Mouse (Mus musculus): ENCODE data around the gene Atg10. TPM values are rescaled to one million over a fixed set of nuclear protein-coding genes. Genes with fewer than 3 reads are reported as not detected.

Gene Atg10
- total RNA-seq, 2 experiments from 2014 or later, result 11.1 to 12.0 TPM

DNA sequence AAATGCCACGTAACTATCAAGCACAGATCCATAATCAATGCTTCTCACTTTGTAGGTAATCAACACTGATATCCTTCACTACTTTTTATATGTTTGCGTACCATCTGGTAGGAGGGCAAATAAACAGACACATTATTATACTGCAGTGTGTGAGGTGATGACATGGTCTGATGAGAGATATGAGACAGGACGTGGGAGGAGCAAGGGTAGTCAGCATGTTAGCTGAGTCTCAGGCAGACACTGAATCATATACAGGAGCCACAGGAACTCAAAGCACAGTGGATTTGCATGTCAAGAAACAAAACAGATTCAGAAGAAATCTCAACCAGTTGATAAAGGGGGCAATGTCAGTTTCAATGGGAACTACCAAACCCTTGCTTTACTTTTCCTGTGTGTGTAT is 185.7 kb downstream of the Atg10 start:
- DNase-seq (ENCODE audit: low spot score in 2 of 2), result no peak

DNA sequence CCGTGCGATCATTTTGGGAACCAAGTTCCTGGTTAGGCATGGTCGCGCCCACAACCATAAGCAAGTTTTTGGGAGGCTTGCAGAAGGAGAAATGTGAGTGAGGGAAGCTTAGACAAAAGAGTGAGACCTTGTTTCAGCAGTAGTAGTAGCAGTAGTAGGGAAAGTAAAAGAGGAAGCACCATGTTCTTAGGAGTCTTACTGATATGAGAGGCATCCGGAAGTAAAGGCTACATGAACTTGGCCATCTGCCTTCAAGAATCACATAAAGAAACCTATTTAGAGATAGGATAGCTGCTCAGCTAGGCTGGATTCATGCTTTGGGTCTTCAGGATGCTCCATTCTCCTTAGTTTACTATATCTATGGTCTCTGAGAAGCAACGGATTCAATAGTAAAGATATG is 186.4 kb downstream of the Atg10 start:
- DNase-seq (ENCODE audit: low spot score in 2 of 2), result no peak

DNA sequence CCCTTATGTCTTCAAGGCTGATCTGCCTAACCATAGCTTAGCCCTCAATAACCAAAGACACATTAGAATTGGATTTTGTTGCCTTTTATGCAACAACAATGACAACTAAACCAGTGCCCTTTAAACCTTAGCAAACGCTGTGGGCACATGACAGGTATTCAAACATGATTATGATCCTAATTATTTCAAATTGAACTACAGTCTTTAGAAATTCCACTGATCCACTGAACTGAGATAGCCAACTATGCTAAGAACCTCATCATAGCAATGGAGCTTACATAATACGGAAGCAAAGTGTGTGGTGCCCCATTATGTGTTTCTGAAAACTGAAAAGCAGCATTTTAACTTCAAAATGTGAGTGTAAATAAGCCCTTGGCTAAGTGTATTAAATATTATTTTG is 191.9 kb downstream of the Atg10 start:
- no peak for DNase-seq (ENCODE audit: low spot score in 2 of 2)

DNA sequence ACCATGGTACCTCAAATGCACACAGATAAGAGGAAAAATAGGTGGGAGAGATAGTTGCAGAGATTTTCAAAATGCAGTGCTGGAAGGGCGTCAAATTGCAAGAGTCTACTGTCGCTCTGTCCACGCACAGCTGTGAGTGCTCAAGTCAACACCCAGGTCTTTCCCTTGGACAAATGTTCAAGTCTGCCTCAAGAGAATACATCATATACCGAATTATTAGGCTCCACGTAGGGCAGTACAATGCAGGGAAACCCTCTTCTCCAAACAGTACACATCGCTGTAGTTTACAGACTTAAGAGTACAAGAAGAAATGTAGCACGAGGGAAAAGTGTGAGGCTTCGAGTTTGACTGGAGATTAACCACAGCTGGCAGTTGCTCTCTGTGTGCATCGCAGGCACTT is 200.3 kb downstream of the Atg10 start:
- no peak for DNase-seq (ENCODE audit: low spot score in 2 of 2)

DNA sequence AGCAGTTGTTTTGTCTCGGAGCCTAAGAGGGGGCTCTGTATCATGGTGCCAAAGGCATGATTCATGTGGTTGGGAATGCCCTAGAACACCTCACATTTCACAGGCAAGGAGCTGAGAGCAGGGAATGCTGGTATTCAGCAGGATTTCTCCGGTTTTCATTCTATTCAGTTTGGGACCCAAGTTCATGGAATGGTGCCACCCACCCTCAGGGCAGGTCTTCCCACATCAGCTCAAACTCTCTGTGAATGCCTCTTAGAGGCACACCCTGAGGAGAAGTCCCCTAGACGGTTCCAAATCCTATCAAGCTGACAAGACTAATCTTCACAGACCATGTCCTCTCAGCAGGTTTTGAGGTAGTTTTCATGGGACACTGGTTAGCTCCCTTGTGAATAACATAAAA is 211.9 kb downstream of the Atg10 start:
- no peak for DNase-seq (ENCODE audit: low spot score in 2 of 2)

DNA sequence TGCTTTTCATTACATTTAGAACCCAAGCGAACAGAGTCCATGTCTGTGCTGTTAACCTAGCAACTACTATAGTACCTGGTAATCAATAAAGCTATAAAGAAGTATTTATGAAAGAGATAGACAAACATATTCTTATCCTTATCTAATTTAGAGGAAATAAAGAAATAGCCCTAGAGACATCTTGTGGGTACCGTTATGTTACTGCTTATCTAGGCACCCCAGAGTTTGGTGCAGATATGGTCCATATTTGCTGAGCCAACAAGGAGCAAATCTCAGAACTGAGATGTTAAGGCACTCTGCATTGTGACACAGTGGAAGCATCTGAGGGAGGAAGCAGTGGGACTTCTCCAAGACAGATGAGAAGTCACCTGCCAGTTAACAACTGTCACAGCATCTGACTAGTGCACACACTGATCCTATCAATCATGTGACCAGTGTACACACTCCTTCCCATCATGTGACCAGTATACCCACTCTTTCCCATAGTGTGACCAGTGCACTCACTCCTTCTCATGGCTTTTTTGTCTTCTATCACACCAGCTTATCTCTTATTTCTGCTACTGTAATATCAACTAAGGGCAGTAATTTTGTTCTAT is 228.6 kb downstream of the Atg10 start:
- no peak for DNase-seq (ENCODE audit: low spot score in 2 of 2)

DNA sequence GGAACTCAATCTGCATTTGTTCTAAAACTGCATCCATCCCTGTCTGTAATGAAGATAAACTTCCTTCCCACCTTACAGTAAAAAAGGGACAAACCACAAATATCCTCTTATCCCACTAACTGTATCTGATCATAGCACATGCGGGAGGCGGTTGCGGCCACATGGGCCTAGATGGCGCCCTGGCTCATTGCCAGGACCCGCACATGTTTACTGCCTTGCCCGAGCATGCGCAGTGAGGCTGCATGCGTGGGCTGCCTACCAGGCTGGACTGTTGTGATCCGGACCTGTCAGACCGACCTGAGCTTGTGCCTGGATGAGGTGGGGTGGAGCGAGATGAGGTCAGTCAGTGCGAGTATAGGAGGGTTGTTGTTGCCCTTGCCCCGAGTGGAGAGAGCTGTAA is 230.2 kb downstream of the Atg10 start:
- peak in 1 of 2 experiments; percentile 18 for DNase-seq (ENCODE audit: low spot score in 2 of 2)

DNA sequence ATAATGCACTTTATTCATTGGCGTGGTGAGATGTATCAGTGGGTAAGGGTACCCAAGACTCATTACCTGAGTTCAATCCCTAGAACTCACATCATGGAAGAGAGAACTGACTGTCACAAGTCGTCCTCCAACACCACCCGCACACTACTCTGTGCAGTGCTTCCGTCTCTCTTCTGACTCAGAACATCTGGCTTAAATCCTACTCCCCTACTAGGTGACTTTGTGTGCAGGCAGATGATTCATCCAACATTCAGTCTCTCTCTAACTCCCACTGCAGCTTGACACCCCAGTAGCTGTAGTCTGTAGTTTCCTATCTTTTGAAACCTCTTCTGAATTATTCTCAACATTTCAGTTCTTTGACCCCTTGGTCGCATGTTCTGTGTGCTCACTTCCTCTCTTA is 230.8 kb downstream of the Atg10 start:
- DNase-seq (ENCODE audit: low spot score in 2 of 2), result no peak

DNA sequence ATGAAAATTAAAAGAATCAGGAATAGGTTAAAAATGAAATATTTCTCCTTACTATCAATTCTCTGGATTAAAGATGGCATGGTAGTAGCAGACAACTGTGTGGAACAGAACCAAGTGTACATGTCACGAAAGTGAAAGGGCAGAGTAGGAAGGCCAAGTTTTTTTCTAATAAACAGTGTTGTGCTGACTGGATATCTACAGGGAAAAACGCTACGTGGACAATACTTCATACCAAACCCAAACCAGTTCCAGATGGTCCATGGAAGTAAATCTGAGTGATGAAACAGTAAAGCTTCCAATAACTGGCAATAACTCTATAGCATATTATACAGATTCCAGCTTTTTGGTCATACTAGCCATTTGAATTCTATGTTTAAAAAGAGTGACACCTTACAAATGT is 235.5 kb downstream of the Atg10 start:
- DNase-seq (ENCODE audit: low spot score in 2 of 2), result no peak

DNA sequence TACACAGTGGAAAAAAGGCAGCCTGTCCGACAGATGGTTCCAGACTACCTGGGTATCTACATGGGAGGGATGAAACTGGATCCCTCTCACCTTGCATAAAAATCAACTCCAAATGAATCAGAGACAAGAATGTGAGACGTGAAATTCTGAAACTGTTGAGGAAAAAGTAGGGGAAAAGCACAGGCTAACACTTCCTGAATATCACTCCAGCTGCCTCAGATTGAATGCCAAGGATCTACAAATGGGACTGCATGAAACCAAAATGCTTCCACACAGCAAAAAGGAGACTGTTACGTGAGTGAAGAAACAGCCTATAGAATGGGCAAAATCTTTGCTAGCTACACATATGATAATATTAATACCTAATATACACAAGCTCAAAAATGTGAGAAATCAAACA is 238.4 kb downstream of the Atg10 start:
- DNase-seq (ENCODE audit: low spot score in 2 of 2), result no peak

DNA sequence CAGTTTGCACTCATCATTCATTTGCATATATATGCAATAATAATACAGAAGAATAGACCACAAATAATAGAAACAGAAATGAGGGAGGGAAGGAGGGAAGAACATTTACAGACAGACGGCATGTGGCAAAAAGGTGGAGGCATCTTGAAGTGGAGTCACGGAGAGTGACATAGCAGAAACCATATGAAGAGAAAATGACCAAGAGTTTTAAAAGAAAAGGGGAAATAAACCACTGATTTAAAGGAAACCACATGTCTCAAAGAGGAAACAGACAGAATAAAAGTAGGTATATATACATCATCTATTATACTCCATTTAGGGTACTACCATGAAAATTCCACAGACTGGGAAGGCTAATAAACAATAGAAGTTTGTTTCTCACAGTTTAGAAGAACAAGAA is 239.7 kb downstream of the Atg10 start:
- DNase-seq (ENCODE audit: low spot score in 2 of 2), result no peak

DNA sequence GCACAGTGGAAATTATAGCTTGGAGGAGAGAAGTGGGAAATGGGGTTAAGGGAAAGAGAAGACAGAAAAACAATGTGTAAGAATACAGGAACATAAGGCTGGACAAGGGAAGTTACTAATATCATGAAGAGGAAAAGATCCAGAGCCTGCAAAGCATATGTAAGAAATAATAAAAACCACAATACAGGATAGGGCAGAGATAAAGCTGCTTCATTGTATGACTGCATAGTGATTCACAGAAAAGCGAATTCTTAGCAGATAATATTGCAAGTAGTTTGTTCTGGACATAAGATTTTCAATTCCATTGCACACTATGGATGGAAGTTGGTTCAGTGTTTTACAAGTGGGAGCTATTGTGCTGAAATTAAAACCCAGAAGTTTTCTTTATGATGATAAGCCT is 242.0 kb downstream of the Atg10 start:
- no peak for DNase-seq (ENCODE audit: low spot score in 2 of 2)

DNA sequence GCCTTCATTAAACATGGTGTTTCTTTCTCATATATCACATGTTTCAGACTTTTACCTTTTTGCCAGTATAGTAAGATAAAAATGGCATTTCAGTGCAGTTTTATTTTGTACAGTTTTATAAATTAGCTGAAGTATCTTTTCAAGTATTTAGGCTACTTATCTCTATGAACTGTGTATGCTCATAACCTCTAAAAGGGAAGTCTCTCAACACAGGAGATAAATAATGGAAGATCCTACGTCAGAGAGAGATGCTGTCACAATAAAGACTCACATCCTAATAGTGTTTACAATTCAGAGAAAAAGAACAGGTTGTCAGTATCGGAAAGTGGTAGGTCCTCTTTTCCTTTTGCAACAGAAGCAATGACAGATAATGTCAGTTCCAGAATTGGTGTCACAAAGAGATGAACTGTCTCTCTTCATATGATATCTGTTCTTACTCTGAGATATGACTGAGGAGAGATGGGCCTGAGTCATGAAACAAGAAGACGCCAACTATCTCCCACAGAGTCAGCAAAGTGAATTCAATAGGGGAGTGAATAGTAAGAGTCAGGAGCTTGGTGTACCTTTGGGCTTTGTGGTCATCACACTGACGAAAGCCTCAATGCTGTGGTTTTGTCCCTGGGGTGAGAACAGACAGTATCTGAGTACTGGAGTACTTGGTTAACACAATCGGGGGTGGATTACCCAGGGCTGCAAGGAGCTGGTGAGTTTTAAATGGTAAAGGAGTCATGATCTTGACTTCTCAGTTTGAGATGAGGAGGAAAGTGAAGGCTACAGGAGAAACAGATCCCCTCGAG is 242.7 kb downstream of the Atg10 start:
- DNase-seq (ENCODE audit: low spot score in 2 of 2), result no peak

DNA sequence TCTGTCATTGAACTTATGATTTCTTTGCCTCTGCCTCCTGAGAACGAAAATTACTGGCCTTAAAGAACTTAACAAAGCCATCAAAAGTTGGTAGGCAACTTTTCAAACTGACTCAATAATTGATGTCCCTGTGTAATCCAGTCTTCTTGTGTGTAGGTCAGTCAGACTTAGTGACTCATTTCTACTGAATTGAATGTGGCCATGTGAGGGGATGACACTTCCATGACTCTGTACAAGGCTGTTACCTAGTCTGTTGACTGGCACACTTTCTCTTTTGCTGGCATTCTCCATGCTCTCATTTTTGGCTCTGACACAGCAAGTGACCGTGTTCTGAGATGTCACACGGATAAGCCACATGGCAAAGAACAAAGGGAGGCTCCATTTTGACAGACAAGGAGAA is 246.7 kb downstream of the Atg10 start:
- DNase-seq (ENCODE audit: low spot score in 2 of 2), result no peak

DNA sequence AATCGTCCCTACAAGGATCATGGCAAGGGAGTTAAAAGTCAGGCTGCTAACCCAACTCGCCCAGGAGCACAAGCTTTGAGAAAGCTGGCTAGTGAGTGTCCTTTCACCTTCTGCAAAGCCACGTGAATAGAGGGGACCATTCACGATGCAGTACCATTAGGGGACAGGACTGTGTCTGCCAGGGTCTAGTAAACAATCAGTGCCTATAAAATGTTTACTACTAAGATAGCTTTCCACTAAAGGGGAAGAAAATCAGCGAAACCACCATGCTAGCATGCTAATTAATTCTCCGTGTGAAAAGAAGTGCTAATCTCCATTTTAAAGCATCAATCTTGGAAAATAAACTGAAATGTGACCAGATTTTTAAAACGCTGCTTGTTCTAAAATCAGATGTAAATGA is 250.4 kb downstream of the Atg10 start:
- no peak for DNase-seq (ENCODE audit: low spot score in 2 of 2)

DNA sequence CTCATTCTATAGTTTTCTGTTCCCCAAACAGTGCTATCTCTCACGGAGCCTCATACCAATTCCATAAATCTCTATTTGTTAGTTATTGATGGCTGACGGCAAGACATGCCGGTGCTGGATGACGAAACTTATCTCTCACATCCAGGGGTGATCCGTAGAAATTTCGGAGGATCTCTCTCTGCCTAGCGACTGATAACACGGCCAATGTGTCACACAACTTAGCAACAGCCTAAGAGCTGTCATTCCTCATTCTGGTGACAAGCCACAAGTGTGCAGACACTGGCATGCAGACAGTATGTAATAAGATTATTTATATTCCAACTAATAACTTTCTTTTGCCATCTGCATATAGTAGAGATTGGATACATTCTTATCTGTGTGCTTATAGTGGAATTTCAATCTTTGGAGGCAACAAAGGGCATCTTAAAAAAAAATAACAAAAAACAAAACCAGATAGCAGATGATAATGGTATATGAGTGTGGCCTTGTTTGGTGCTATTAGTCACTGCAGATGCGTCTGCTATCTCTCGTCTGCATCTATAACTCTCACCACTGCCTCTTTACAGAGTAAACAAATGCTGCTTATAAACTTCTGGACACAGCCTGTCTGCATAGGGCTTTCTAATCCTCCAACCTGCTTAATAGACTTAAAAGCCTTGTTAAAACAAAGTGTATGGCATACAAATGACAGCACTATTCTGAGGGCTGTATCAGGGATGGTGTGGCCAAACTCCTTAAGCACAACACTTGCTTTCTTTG is 253.3 kb downstream of the Atg10 start:
- no peak for DNase-seq (ENCODE audit: low spot score in 2 of 2)

DNA sequence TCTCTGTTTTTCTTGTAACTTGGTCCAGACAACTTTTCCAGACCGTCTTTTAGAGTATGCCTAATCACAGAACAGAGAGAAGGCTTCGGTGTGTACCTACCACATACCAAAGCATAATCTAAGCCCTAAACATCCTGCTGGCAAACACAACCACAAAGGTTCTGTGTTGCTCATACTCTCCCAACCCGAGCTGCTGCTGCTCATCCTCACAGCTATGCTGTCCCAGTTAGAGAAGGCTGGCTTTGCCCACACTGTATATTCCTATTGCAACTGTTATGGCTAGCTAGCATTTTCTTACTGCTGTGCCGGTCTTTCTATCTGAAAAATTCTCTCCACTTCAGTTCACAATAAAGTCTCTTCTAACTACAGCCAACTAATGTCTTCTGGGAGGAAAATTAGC is 254.8 kb downstream of the Atg10 start:
- no peak for DNase-seq (ENCODE audit: low spot score in 2 of 2)

DNA sequence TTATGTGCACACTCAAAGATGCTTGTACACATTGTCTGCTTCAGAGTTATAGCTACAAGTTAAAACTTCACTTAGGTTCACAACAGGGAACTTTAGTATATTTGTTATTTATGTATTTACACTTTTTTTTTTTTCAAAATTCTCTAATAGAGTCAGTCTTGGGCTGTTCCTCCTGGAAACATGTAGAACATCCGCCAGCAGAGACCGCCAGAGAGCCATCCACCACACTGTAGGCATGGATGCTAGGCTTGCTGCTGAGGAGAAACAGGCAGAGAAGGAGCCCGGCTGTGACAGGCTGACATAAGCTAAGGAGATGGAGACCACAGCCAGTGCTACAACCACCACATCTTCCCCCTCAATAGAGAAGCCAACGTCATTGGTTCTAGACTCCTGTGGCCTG is 256.3 kb downstream of the Atg10 start:
- peak; percentile 87 to 92 for DNase-seq (ENCODE audit: low spot score in 2 of 2)

DNA sequence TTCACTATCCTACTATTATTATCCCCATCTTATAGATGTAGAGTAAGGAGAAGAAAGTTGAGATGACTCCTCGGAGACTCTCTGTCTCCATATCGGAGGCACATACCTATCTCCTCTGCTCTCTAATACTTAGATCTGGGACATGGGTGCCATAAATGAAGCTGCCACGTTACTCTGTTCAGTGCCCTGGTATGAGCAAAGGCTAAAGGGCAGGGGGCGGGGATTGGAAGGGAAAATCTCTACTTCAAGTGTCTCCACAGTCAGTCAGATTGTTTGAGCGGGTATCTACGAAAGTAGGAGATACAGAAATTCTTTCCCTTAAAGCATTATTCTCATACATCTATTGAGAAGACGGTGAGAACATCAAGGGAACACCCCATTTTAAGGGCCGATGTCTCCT is 257.8 kb downstream of the Atg10 start:
- no peak for DNase-seq (ENCODE audit: low spot score in 2 of 2)

DNA sequence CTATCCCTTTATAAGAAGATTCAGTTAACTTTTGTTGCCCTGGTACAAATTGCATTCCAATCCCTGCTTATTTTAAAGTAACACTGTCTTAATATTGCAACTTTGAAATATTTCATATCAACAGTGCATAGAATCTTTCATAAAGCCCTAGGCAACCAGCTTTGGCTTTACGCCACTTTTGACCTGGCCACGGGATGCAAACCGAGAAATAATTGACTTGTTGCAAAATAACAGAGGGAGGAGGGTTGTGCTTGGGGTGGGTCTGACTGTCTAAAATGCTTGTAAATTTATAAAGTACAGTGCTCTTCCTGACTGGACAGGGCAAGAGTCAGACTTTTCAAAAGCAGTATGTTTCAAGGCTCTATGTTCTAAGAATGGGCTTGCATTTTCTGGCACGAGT is 259.3 kb downstream of the Atg10 start:
- no peak for DNase-seq (ENCODE audit: low spot score in 2 of 2)

DNA sequence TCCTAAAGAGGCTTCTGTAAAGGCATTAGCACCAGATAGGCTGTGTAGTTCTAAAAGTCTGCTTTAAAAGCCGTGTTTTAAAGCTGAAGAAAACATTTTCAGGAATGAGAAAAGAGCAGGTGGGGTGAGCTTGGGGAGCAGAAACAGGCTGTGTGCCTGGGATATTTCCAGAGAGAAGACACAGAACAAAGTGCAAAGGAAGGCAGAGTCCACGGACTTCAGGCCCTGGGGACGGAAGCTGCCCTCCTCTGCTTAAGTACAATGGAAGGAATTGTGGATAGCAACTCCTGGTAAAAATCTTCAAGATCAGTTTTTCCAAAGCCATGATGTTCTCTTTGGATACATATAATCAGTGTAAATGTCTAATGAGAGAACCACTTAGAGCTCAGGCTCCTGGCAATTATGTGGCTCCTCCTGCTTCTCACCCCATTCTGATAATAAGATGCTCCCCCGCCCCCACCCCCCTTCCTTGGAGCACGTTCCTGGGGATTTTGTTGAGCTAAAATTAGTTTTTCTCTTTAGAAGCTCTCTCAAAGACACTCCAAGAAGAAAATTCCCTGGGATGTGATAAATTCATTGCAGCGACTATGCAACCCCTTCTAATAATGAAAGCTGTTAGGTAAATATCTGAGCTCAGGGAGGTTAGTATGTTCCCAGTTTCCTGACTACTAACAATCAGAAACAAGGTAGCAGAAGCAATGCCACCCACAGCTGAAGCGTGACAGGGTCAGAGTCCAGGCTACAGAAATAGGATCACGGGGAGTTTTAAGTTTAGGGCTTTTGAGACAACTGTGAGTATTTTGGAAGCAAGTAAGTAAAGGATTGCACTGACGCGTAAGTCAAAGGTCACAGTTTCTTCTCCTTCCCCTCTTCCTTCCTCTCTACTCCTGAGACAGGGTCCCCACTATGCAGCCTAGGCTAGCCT is 260.7 kb downstream of the Atg10 start:
- no peak for DNase-seq (ENCODE audit: low spot score in 2 of 2)
